Mouse (Mus musculus) liver, embryonic 14.5 days (tissue): ENCODE results near the gene Psmd3.

ENCODE experiments used
- CTCF ChIP-seq: IDR thresholded peaks from 2 replicates; pipeline ENCODE4 v1.5.1; 2016; ENCODE audit warnings: antibody characterized with exemption, low read depth, control low read depth
- EP300 ChIP-seq: IDR thresholded peaks from 2 replicates; pipeline ENCODE4 v1.6.1; 2016; ENCODE audit warnings: antibody characterized with exemption, low read depth

- TF ChIP-seq CTCF (no peak), EP300 (no peak)
These were observed 457 bp downstream of the Psmd3 start for GRCm38 (mm10) chr11:98682811-98683210.
